Mouse (Mus musculus) forebrain, embryonic 14.5 days (tissue): ENCODE data around the gene Dnaic2. TPM values are rescaled to one million over a fixed set of nuclear protein-coding genes. Genes with fewer than 3 reads are reported as not detected.
A peak's percentile ranks its signal among the peaks of the same experiment; 100 is the strongest.

ENCODE experiments used
- ATAC-seq: fragments of 200-750 bp; cut with Nextera tagmentation; 2 replicates; pipeline ENCODE4 v1.8.0; 2017; ENCODE audit warnings: mild to moderate bottlenecking, moderate library complexity
- DNase-seq: peaks from one replicate; pipeline ENCODE4 v3.0.0-alpha.2; 2015; ENCODE audit warnings: low spot score
- H3K27ac ChIP-seq: fragments of 300-500 bp; sonication (generic); 2 replicates; pipeline ENCODE4 v1.5.1; 2014; ENCODE audit warnings: low read depth, mild to moderate bottlenecking, control low read depth, low read length, moderate library complexity
- H3K27me3 ChIP-seq: fragments of 300-500 bp; sonication (generic); replicated peaks from 2 replicates; pipeline ENCODE4 v1.6.1; 2014; ENCODE audit warnings: low read length, control low read depth, mixed read lengths; ENCODE audit not compliant: control insufficient read depth, insufficient read depth
- H3K36me3 ChIP-seq: fragments of 300-500 bp; sonication (generic); 2 replicates; pipeline ENCODE4 v1.6.1; 2014; ENCODE audit warnings: low read length, control low read depth; ENCODE audit not compliant: control insufficient read depth, insufficient read depth
- H3K4me1 ChIP-seq: fragments of 300-500 bp; sonication (generic); 2 replicates; pipeline ENCODE4 v1.6.1; 2014; ENCODE audit warnings: antibody characterized with exemption, low read length, control low read depth; ENCODE audit not compliant: control insufficient read depth, insufficient read depth
- H3K4me2 ChIP-seq: fragments of 300-500 bp; sonication (generic); 2 replicates; pipeline ENCODE4 v1.6.1; 2014; ENCODE audit warnings: mild to moderate bottlenecking, control low read depth, low read length
- H3K4me3 ChIP-seq: fragments of 300-500 bp; sonication (generic); 2 replicates; pipeline ENCODE4 v1.5.1; 2014; ENCODE audit warnings: low read depth, low read length, control low read depth
- H3K9ac ChIP-seq: fragments of 300-500 bp; sonication (generic); 2 replicates; pipeline ENCODE4 v1.6.1; 2014; ENCODE audit warnings: mild to moderate bottlenecking, low read length, control low read depth, moderate library complexity
- H3K9me3 ChIP-seq: fragments of 300-500 bp; sonication (generic); replicated peaks from 2 replicates; pipeline ENCODE4 v1.6.1; 2016; ENCODE audit warnings: low read length, control low read depth, mixed read lengths; ENCODE audit not compliant: control insufficient read depth
- WGBS: fragments of 180-500 bp; shearing (Covaris S2); extraction: QIAGEN DNeasy Blood & Tissue Kit; methylation state at CpG from one replicate; pipeline ENCODE4 v1.1.7; 2014; 5-methylcytosine and 5-hydroxymethylcytosine counted together
- polyA plus RNA-seq: library from polyadenylated mRNA; unstranded; fragments of >200 nt; fragmentation: Nextera tagmentation; extraction: Ambion mirVana; gene quantifications from 2 replicates; pipeline ENCODE4 v1.2.1, GENCODE M21; 2014

Gene Dnaic2
- polyA plus RNA-seq, 1 experiment from 2014 or later, result 2.1 TPM

- Histone ChIP-seq H3K9me3 (no peaks in the 10 kb centered on the region), H3K4me2 (peak overlapping the region; percentile 42; the same call in 1 of the 2 replicates), H3K36me3 (no peaks in the 10 kb centered on the region), H3K4me1 (peaks cover 32% of the 10 kb centered on the region), H3K9ac (no peak overlapping the region), H3K4me3 (no peak overlapping the region), H3K27me3 (peaks cover 16% of the 10 kb centered on the region), H3K27ac (no peak overlapping the region)
- DNase-seq, result no peak
- 74% methylated on average over 9 of the region's 9 CpGs for WGBS
- no peak for ATAC-seq
Measured at GRCm38 (mm10) chr11:114789716-114790115, 62.5 kb downstream of the Dnaic2 start.

GRCm38 (mm10) chr11:114790171-114790570 is 63.0 kb downstream of the Dnaic2 start:
- H3K27ac ChIP-seq, result no peak overlapping the region
- peaks cover 35% of the 10 kb centered on the region for H3K4me1 ChIP-seq
- DNase-seq (no peak), ATAC-seq (no peak)
- H3K9ac ChIP-seq, result no peak overlapping the region
- no peaks in the 10 kb centered on the region for H3K9me3 ChIP-seq
- WGBS, result 76% methylated on average over 12 of the region's 12 CpGs
- H3K4me2 ChIP-seq, result no peak overlapping the region
- peaks cover 16% of the 10 kb centered on the region for H3K27me3 ChIP-seq
- H3K4me3 ChIP-seq, result no peak overlapping the region
- H3K36me3 ChIP-seq, result no peaks in the 10 kb centered on the region

GRCm38 (mm10) chr11:114790841-114791240 is 63.6 kb downstream of the Dnaic2 start:
- 56% methylated on average over 4 of the region's 4 CpGs for WGBS
- DNase-seq (no peak), ATAC-seq (no peak)
- Histone ChIP-seq H3K36me3 (no peaks in the 10 kb centered on the region), H3K27ac (no peak overlapping the region), H3K4me1 (peaks cover 40% of the 10 kb centered on the region), H3K4me2 (peak overlapping the region; percentile 92), H3K9me3 (no peaks in the 10 kb centered on the region), H3K27me3 (peaks cover 11% of the 10 kb centered on the region), H3K9ac (no peak overlapping the region), H3K4me3 (peak overlapping the region; percentile 49; the same call in 1 of the 2 replicates)

DNA sequence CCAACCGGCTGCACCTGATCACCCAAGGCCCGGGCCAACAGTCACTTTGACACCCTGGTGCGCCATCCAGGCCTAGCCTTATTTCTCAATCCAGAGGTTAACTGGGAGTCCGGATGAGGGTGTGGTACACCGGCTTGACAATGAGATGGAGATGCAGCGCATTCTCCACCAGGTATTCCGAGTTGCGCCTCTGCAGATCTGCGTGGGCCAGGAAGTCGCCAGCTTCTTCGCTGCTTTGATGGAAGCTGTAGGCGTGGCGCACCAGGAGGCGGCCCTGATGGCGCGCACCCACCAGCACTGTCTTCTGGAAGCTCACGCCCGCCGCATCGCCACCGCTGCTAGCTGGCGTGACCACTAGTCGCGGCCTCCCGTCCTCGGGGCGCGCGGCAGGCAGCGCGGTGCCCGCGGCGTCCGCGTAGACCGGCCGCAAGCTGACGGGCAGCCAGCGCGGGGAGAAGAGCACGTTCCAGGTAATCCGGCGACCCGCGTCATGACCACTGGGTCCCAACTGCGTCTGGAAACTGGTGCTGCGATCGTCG is 64.2 kb downstream of the Dnaic2 start:
- Histone ChIP-seq H3K4me1 (peaks cover 46% of the 10 kb centered on the region), H3K27me3 (peaks cover 11% of the 10 kb centered on the region), H3K4me3 (peak overlapping the region; percentile 49), H3K27ac (peak overlapping the region; percentile 44), H3K9me3 (no peaks in the 10 kb centered on the region), H3K9ac (peak overlapping the region; percentile 68), H3K4me2 (peak overlapping the region; percentile 92), H3K36me3 (no peaks in the 10 kb centered on the region)
- ATAC-seq, result no peak
- 8% methylated on average over 45 of the region's 50 CpGs for WGBS
- DNase-seq, result peak; percentile 35

- Histone ChIP-seq H3K4me3 (peak overlapping the region; percentile 49), H3K9me3 (no peaks in the 10 kb centered on the region), H3K4me2 (peak overlapping the region; percentile 92), H3K27me3 (peaks cover 11% of the 10 kb centered on the region), H3K4me1 (peaks cover 47% of the 10 kb centered on the region), H3K27ac (peak overlapping the region; percentile 44), H3K36me3 (no peaks in the 10 kb centered on the region), H3K9ac (peak overlapping the region; percentile 68)
- DNase-seq (peak; percentile 67), ATAC-seq (no peak)
- 2% methylated on average over 59 of the region's 59 CpGs for WGBS
Measured at GRCm38 (mm10) chr11:114791891-114792411, 64.7 kb downstream of the Dnaic2 start.

- Histone ChIP-seq H3K9me3 (no peaks in the 10 kb centered on the region), H3K27me3 (peaks cover 11% of the 10 kb centered on the region), H3K9ac (0 out of 2 replicates have a peak overlapping the region, but pooled peaks have one; percentile 68), H3K4me3 (no peak overlapping the region), H3K4me1 (peaks cover 47% of the 10 kb centered on the region), H3K36me3 (no peaks in the 10 kb centered on the region), H3K27ac (no peak overlapping the region), H3K4me2 (peak overlapping the region; percentile 92)
- ATAC-seq, result no peak
- peak; percentile 41 for DNase-seq
- WGBS, result 45% methylated on average over 5 of the region's 5 CpGs
Measured at GRCm38 (mm10) chr11:114792931-114793494, 65.8 kb downstream of the Dnaic2 start.

- ATAC-seq (no peak), DNase-seq (no peak)
- Histone ChIP-seq H3K36me3 (no peaks in the 10 kb centered on the region), H3K4me2 (peak overlapping the region; percentile 92), H3K4me3 (peak overlapping the region; percentile 30; the same call in 1 of the 2 replicates), H3K9me3 (no peaks in the 10 kb centered on the region), H3K27ac (peak overlapping the region; percentile 100), H3K4me1 (peaks cover 47% of the 10 kb centered on the region), H3K27me3 (peaks cover 11% of the 10 kb centered on the region), H3K9ac (peak overlapping the region; percentile 61)
- 60% methylated on average over 19 of the region's 19 CpGs for WGBS
Measured at GRCm38 (mm10) chr11:114793868-114794545, 66.8 kb downstream of the Dnaic2 start.

DNA sequence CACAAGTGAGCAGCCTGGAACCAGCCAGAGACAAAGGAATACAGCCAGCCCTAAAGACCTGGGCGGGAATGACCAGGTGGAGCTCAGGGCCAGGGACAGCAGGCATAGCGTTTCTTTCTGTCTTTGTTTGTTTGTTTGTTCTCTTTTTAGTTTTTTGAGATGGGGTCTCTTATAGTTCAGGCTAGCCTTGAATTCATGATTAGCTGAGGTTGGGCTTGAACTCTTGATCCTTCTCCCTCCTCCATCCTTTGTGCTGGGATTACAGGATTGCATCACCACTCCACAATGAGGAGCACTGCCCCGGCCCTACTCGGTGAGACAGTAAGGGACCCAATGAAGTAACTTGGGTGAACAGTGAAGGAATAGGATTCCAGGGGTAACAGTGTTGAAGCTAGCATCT is 67.5 kb downstream of the Dnaic2 start:
- DNase-seq (no peak), ATAC-seq (peak; percentile 6)
- Histone ChIP-seq H3K9me3 (no peaks in the 10 kb centered on the region), H3K4me2 (peak overlapping the region; percentile 92), H3K9ac (peak overlapping the region; percentile 61; the same call in 1 of the 2 replicates), H3K27me3 (peaks cover 6% of the 10 kb centered on the region), H3K4me1 (peaks cover 47% of the 10 kb centered on the region), H3K4me3 (peak overlapping the region; percentile 30), H3K27ac (peak overlapping the region; percentile 100), H3K36me3 (no peaks in the 10 kb centered on the region)
- 13% methylated on average over 4 of the region's 4 CpGs for WGBS
